Mouse (Mus musculus) ES-CJ7 (cell line): ENCODE measurements at regions not wholly inside any gene's neighbourhood (a gene's known extent, or its start where the extent isn't known, plus 50 kb on each side); places are given as distances from the start of the nearest gene placed in this dataset.

Source experiments
- DNase-seq: peaks from one replicate; pipeline ENCODE4 v3.0.0; 2011; ENCODE audit warnings: low read depth, low spot score

- no peak for DNase-seq
Measured at GRCm38 (mm10) chr4:7642878-7643590, 595.8 kb downstream of the Car8 start.

- no peak for DNase-seq
Measured at GRCm38 (mm10) chr4:7597671-7598390, 641.0 kb downstream of the Car8 start.

GRCm38 (mm10) chr4:7596116-7596515 is 642.7 kb downstream of the Car8 start:
- DNase-seq: no peak

- DNase-seq: no peak
Measured at GRCm38 (mm10) chr4:7583851-7584250, 655.0 kb downstream of the Car8 start.

- DNase-seq: no peak
Measured at GRCm38 (mm10) chr4:7581931-7582330, 656.9 kb downstream of the Car8 start.

GRCm38 (mm10) chr4:7581220-7581916 is 657.5 kb downstream of the Car8 start:
- no peak for DNase-seq

GRCm38 (mm10) chr4:7580554-7581219 is 658.2 kb downstream of the Car8 start:
- DNase-seq: no peak

- DNase-seq: no peak
Measured at GRCm38 (mm10) chr4:7574011-7574410, 664.8 kb downstream of the Car8 start.

- DNase-seq: no peak
Measured at GRCm38 (mm10) chr4:7567687-7568393, 671.0 kb downstream of the Car8 start.

- no peak for DNase-seq
Measured at GRCm38 (mm10) chr4:7559867-7560832, 678.7 kb downstream of the Car8 start.

- no peak for DNase-seq
Measured at GRCm38 (mm10) chr4:7558721-7559120, 680.1 kb downstream of the Car8 start.

GRCm38 (mm10) chr4:7534301-7534700 is 704.5 kb downstream of the Car8 start:
- DNase-seq: no peak

GRCm38 (mm10) chr4:7527718-7528117 is 711.1 kb downstream of the Car8 start:
- DNase-seq: no peak

GRCm38 (mm10) chr4:7513081-7513480 is 725.8 kb downstream of the Car8 start:
- DNase-seq: no peak

- no peak for DNase-seq
Measured at GRCm38 (mm10) chr4:7485552-7485951, 753.3 kb downstream of the Car8 start.

- DNase-seq: no peak
Measured at GRCm38 (mm10) chr4:7455130-7455529, 783.7 kb downstream of the Car8 start.

GRCm38 (mm10) chr4:7452678-7453077 is 786.2 kb downstream of the Car8 start:
- no peak for DNase-seq

- DNase-seq: no peak
Measured at GRCm38 (mm10) chr4:7450991-7451390, 787.9 kb downstream of the Car8 start.

GRCm38 (mm10) chr4:7429308-7429707 is 809.5 kb downstream of the Car8 start:
- DNase-seq: no peak

- no peak for DNase-seq
Measured at GRCm38 (mm10) chr4:7424081-7424480, 814.8 kb downstream of the Car8 start.
